Mouse (Mus musculus): ENCODE results near the gene Myom1. TPM values are rescaled to one million over a fixed set of nuclear protein-coding genes. Genes with fewer than 3 reads are reported as not detected.

The Myom1 gene
- polyA plus RNA-seq, 1 experiment, result 2.4 TPM

DNA sequence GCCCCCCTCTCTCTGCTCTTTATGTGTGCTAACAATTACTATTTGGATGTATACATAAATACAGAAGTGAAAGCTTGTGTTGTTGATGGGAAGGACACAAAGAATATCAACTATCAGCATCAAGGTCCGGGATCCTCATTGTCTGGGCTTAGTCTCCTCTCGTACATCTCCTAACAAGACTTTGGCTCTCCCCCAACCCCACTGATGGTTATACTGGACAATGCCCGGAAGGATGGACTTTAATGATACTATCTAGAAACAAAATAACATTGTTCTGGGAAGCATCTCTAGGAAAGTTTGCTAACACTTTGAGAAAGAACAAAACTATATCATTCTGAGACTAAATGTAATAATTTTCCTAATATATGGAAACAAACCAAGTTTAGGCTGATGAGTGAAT, 96.2 kb downstream of the Myom1 start:
- Histone ChIP-seq H3K27me3 (ENCODE audit: control insufficient read depth, insufficient read depth, low read length) (no peaks in the 10 kb centered on the region; the same call in 1 of the 2 replicates), H3K4me1 (ENCODE audit: control insufficient read depth, insufficient read depth, low read length) (no peaks in the 10 kb centered on the region), H3K27ac (ENCODE audit: insufficient read depth, low read length) (no peak overlapping the region), H3K4me3 (replicated peaks; ENCODE audit: insufficient read depth, low read depth, low read length) (no peak overlapping the region)
- no peak for DNase-seq
- TF ChIP-seq CTCF (IDR thresholded peaks at IDR 0.05; ENCODE audit: borderline replicate concordance, insufficient read depth, low read depth, low read length) (no peak), POLR2A (IDR thresholded peaks at IDR 0.05; ENCODE audit: borderline replicate concordance, insufficient read depth, low read length) (no peak)
- 72% methylated on average over 3 of the region's 3 CpGs for WGBS

DNA sequence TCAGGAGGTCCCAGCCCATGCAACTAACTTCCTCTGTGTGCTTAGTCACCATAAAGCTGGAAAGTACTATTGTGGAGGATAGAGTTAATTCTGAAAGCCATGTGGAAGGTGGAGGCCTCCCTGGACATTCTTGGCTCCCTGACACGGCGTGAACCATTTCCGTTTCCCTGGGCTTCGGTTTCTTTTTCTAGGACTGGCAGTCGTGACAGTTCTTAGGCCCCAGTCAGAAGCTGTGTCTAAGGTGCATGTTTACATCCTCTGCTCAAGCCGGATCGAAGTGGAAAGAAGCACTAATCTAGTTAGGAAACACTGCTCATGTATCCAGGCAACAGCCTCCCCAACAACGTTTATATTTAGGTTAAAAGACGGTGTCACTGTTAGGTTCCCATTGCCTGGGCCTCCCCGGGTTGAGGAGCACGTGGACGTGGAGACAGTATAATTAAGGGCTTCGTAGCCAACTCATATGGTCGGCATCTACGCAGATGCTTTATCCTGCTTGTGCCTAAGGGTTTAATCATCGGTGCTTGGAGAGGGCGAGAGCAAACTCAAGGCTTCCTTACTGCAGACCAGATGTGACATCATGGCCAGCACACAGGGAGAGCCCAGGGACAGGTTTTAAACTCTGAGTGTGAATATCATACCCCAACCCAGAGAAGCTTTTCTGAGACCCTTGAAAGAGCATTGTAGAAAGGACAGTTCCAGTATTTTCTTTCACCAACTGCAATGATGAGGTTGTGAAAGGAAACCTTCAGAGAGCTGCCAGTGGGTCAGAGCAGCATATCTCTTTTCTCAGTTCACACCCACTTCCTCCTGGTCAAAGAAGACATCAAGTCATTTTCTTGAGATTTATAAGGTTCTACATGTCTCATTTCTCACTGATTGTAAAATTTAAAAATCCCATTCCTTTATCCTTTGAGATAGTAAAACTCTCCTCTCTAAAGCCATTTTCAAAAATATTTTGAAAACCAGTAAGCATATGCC, 100.4 kb downstream of the Myom1 start:
- no peaks in the 10 kb centered on the region for H3K4me1 ChIP-seq (ENCODE audit: control insufficient read depth, insufficient read depth, low read length)
- no peak overlapping the region for H3K27ac ChIP-seq (ENCODE audit: insufficient read depth, low read length)
- no peak for TF ChIP-seq POLR2A (IDR thresholded peaks at IDR 0.05; ENCODE audit: borderline replicate concordance, insufficient read depth, low read length)
- TF ChIP-seq CTCF (IDR thresholded peaks at IDR 0.05; ENCODE audit: borderline replicate concordance, insufficient read depth, low read depth, low read length), result no peak
- WGBS, result 34% methylated on average over 17 of the region's 17 CpGs
- H3K27me3 ChIP-seq (ENCODE audit: control insufficient read depth, insufficient read depth, low read length), result no peaks in the 10 kb centered on the region
- H3K4me3 ChIP-seq (replicated peaks; ENCODE audit: insufficient read depth, low read depth, low read length), result no peak overlapping the region
- no peak for DNase-seq

GRCm38 (mm10) chr17:71105297-71105696, 102.9 kb downstream of the Myom1 start:
- H3K4me1 ChIP-seq (ENCODE audit: control insufficient read depth, insufficient read depth, low read length), result no peaks in the 10 kb centered on the region
- TF ChIP-seq POLR2A (IDR thresholded peaks at IDR 0.05; ENCODE audit: borderline replicate concordance, insufficient read depth, low read length), result no peak
- no peak for TF ChIP-seq CTCF (IDR thresholded peaks at IDR 0.05; ENCODE audit: borderline replicate concordance, insufficient read depth, low read depth, low read length)
- no peak for DNase-seq
- no peak overlapping the region for H3K4me3 ChIP-seq (replicated peaks; ENCODE audit: insufficient read depth, low read depth, low read length)
- H3K27ac ChIP-seq (ENCODE audit: insufficient read depth, low read length), result no peak overlapping the region
- 92% methylated on average over 7 of the region's 7 CpGs for WGBS
- H3K27me3 ChIP-seq (ENCODE audit: control insufficient read depth, insufficient read depth, low read length), result no peaks in the 10 kb centered on the region

- Histone ChIP-seq H3K4me1 (ENCODE audit: control insufficient read depth, insufficient read depth, low read length) (no peaks in the 10 kb centered on the region), H3K4me3 (replicated peaks; ENCODE audit: insufficient read depth, low read depth, low read length) (no peak overlapping the region), H3K27me3 (ENCODE audit: control insufficient read depth, insufficient read depth, low read length) (no peaks in the 10 kb centered on the region), H3K27ac (ENCODE audit: insufficient read depth, low read length) (no peak overlapping the region)
- TF ChIP-seq CTCF (IDR thresholded peaks at IDR 0.05; ENCODE audit: borderline replicate concordance, insufficient read depth, low read depth, low read length) (no peak), POLR2A (IDR thresholded peaks at IDR 0.05; ENCODE audit: borderline replicate concordance, insufficient read depth, low read length) (no peak)
- DNase-seq, result no peak
- 62% methylated on average over 8 of the region's 8 CpGs for WGBS
These were observed 103.8 kb downstream of the Myom1 start for GRCm38 (mm10) chr17:71106250-71106649.

- H3K4me1 ChIP-seq (ENCODE audit: control insufficient read depth, insufficient read depth, low read length), result no peaks in the 10 kb centered on the region
- no peak overlapping the region for H3K27ac ChIP-seq (ENCODE audit: insufficient read depth, low read length)
- DNase-seq, result no peak
- no peak overlapping the region for H3K4me3 ChIP-seq (replicated peaks; ENCODE audit: insufficient read depth, low read depth, low read length)
- TF ChIP-seq CTCF (IDR thresholded peaks at IDR 0.05; ENCODE audit: borderline replicate concordance, insufficient read depth, low read depth, low read length), result no peak
- no peak for TF ChIP-seq POLR2A (IDR thresholded peaks at IDR 0.05; ENCODE audit: borderline replicate concordance, insufficient read depth, low read length)
- 83% methylated on average over 6 of the region's 6 CpGs for WGBS
- no peaks in the 10 kb centered on the region for H3K27me3 ChIP-seq (ENCODE audit: control insufficient read depth, insufficient read depth, low read length)
These were observed 108.4 kb downstream of the Myom1 start for GRCm38 (mm10) chr17:71110753-71111265.

DNA sequence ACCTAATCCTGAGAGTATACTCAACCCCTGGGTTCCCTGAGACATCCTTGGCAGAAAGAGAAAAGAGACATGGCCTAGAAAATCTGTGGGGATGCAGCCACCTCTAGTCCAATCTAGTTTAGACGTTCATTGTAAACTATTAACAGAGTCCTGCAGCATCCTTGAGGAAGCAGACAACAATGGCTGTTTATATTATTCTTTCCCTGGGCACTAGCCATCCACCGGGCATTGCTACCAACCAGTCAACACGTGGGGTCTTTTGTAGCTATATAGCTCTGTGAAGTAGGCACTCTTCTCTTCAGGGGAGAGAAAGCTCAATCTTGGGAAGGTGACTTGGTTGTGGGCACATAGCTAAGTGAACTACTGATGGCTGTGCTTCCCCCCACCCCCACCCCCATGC, 110.3 kb downstream of the Myom1 start:
- H3K27ac ChIP-seq (ENCODE audit: insufficient read depth, low read length), result no peak overlapping the region
- 81% methylated on average over 3 of the region's 3 CpGs for WGBS
- DNase-seq, result no peak

GRCm38 (mm10) chr17:71114282-71114681, 111.8 kb downstream of the Myom1 start:
- no peaks in the 10 kb centered on the region for H3K27me3 ChIP-seq (ENCODE audit: control insufficient read depth, insufficient read depth, low read length)
- WGBS, result 76% methylated on average over 4 of the region's 4 CpGs
- no peak for TF ChIP-seq CTCF (IDR thresholded peaks at IDR 0.05; ENCODE audit: borderline replicate concordance, insufficient read depth, low read depth, low read length)
- TF ChIP-seq POLR2A (IDR thresholded peaks at IDR 0.05; ENCODE audit: borderline replicate concordance, insufficient read depth, low read length), result no peak
- H3K4me3 ChIP-seq (replicated peaks; ENCODE audit: insufficient read depth, low read depth, low read length), result no peak overlapping the region
- H3K4me1 ChIP-seq (ENCODE audit: control insufficient read depth, insufficient read depth, low read length), result no peaks in the 10 kb centered on the region
- no peak overlapping the region for H3K27ac ChIP-seq (ENCODE audit: insufficient read depth, low read length)
- no peak for DNase-seq

More for the DNA sequence above, 110.3 kb downstream of the Myom1 start:
- Histone ChIP-seq H3K4me1 (ENCODE audit: control insufficient read depth, insufficient read depth, low read length) (no peaks in the 10 kb centered on the region), H3K27me3 (ENCODE audit: control insufficient read depth, insufficient read depth, low read length) (no peaks in the 10 kb centered on the region), H3K4me3 (replicated peaks; ENCODE audit: insufficient read depth, low read depth, low read length) (no peak overlapping the region)
- TF ChIP-seq CTCF (IDR thresholded peaks at IDR 0.05; ENCODE audit: borderline replicate concordance, insufficient read depth, low read depth, low read length), result no peak
- no peak for TF ChIP-seq POLR2A (IDR thresholded peaks at IDR 0.05; ENCODE audit: borderline replicate concordance, insufficient read depth, low read length)

- Histone ChIP-seq H3K27ac (ENCODE audit: insufficient read depth, low read length) (no peak overlapping the region), H3K4me1 (ENCODE audit: control insufficient read depth, insufficient read depth, low read length) (no peaks in the 10 kb centered on the region), H3K27me3 (ENCODE audit: control insufficient read depth, insufficient read depth, low read length) (no peaks in the 10 kb centered on the region), H3K4me3 (replicated peaks; ENCODE audit: insufficient read depth, low read depth, low read length) (no peak overlapping the region)
- no peak for DNase-seq
- WGBS, result 82% methylated on average over 4 of the region's 4 CpGs
- TF ChIP-seq POLR2A (IDR thresholded peaks at IDR 0.05; ENCODE audit: borderline replicate concordance, insufficient read depth, low read length), result no peak
- no peak for TF ChIP-seq CTCF (IDR thresholded peaks at IDR 0.05; ENCODE audit: borderline replicate concordance, insufficient read depth, low read depth, low read length)
These were observed 115.5 kb downstream of the Myom1 start for GRCm38 (mm10) chr17:71117956-71118355.

Measured in cerebellum, adult 2 months (tissue).